Mouse (Mus musculus) MEL (cell line): ENCODE data around the gene Tnfrsf12a. TPM values are rescaled to one million over a fixed set of nuclear protein-coding genes. Genes with fewer than 3 reads are reported as not detected.

Source experiments
- DNase-seq: peaks from one replicate; pipeline ENCODE4 v3.0.0; 2011; ENCODE audit warnings: low read depth, low spot score
- H3K27ac ChIP-seq: 2 replicates; pipeline ENCODE4 v1.5.1; 2012; ENCODE audit warnings: low read depth, mild to moderate bottlenecking, control low read depth, low read length, moderate library complexity; ENCODE audit not compliant: control insufficient read depth
- H3K27me3 ChIP-seq, 2 experiments: fragments of 150-350 bp in 1 of 2; sonication (generic) in 1 of 2; 2 replicates each; pipeline ENCODE4 v1.6.1; 2012; ENCODE audit warnings: low read length in 2 of 2, mild to moderate bottlenecking in 2 of 2, improper control_type of control experiment in 1 of 2, moderate library complexity in 1 of 2; ENCODE audit not compliant: insufficient read depth in 2 of 2, control insufficient read depth in 1 of 2
- H3K36me3 ChIP-seq, 2 experiments: 2 replicates each; pipeline ENCODE4 v1.6.1; 2012 to 2014; ENCODE audit warnings: low read length in 2 of 2, improper control_type of control experiment in 1 of 2, inconsistent platforms in 1 of 2, mild to moderate bottlenecking in 1 of 2; ENCODE audit not compliant: insufficient read depth in 2 of 2, control insufficient read depth in 1 of 2
- H3K4me1 ChIP-seq, 2 experiments: fragments of 150-350 bp in 1 of 2; sonication (generic) in 1 of 2; 2 replicates each; pipeline ENCODE4 v1.6.1; 2012; ENCODE audit warnings: low read length in 2 of 2, improper control_type of control experiment in 1 of 2, mild to moderate bottlenecking in 1 of 2; ENCODE audit not compliant: insufficient read depth in 2 of 2, control insufficient read depth in 1 of 2
- H3K4me3 ChIP-seq, 2 experiments: fragments of 150-350 bp in 1 of 2; sonication (generic) in 1 of 2; 2 replicates each; pipeline ENCODE4 v1.5.1; 2012; ENCODE audit warnings: low read depth in 2 of 2, low read length in 2 of 2, mild to moderate bottlenecking in 2 of 2, moderate library complexity in 2 of 2, control low read depth in 1 of 2, improper control_type of control experiment in 1 of 2; ENCODE audit not compliant: control insufficient read depth in 1 of 2, insufficient read depth in 1 of 2
- H3K79me2 ChIP-seq: 2 replicates; pipeline ENCODE4 v1.6.1; 2012; ENCODE audit warnings: mild to moderate bottlenecking, low read length, moderate library complexity; ENCODE audit not compliant: control insufficient read depth, poor library complexity, insufficient read depth
- H3K9ac ChIP-seq: 2 replicates; pipeline ENCODE4 v1.6.1; 2012; ENCODE audit warnings: low read depth, mild to moderate bottlenecking, control low read depth, low read length, moderate library complexity; ENCODE audit not compliant: control insufficient read depth, poor library complexity, severe bottlenecking
- H3K9me3 ChIP-seq: fragments of 150-350 bp; sonication (generic); replicated peaks from 2 replicates; pipeline ENCODE4 v1.6.1; 2012; ENCODE audit warnings: mild to moderate bottlenecking, low read length, improper control_type of control experiment, moderate library complexity; ENCODE audit not compliant: insufficient read depth
- BHLHE40 ChIP-seq: IDR thresholded peaks from 2 replicates; pipeline ENCODE4 v1.6.1; 2012; ENCODE audit warnings: low read depth, mild to moderate bottlenecking, inconsistent platforms, low read length, improper control_type of control experiment, borderline replicate concordance
- CHD1 ChIP-seq: IDR thresholded peaks from 2 replicates; pipeline ENCODE4 v1.6.1; 2012; ENCODE audit warnings: low read depth, mild to moderate bottlenecking, inconsistent platforms, low read length, improper control_type of control experiment
- CHD2 ChIP-seq: IDR thresholded peaks from 2 replicates; pipeline ENCODE4 v1.6.1; 2011; ENCODE audit warnings: low read length, improper control_type of control experiment
- CTCF ChIP-seq, 3 experiments: IDR thresholded peaks in 2 of 3; conservative IDR thresholded peaks in 1 of 3; 2 replicates each; pipeline ENCODE4 v1.5.1; 2011 to 2012; ENCODE audit warnings: low read length in 3 of 3, low read depth in 2 of 3, mild to moderate bottlenecking in 2 of 3, improper control_type of control experiment in 1 of 3, inconsistent platforms in 1 of 3, mixed read lengths in 1 of 3, moderate library complexity in 1 of 3; ENCODE audit not compliant: control insufficient read depth in 1 of 3, insufficient read depth in 1 of 3, poor library complexity in 1 of 3, severe bottlenecking in 1 of 3
- E2F4 ChIP-seq: IDR thresholded peaks from 2 replicates; pipeline ENCODE4 v1.6.1; 2011; ENCODE audit warnings: low read depth, low read length, improper control_type of control experiment, borderline replicate concordance
- ELF1 ChIP-seq: IDR thresholded peaks from 2 replicates; pipeline ENCODE4 v1.6.1; 2014; ENCODE audit warnings: low read depth, mild to moderate bottlenecking, inconsistent platforms, low read length, improper control_type of control experiment, moderate library complexity
- EP300 ChIP-seq, 2 experiments: IDR thresholded peaks; 2 replicates each; pipeline ENCODE4 v1.6.1; 2011; ENCODE audit warnings: improper control_type of control experiment in 2 of 2, low read length in 2 of 2, low read depth in 1 of 2, mild to moderate bottlenecking in 1 of 2
- ETS1 ChIP-seq: IDR thresholded peaks from 2 replicates; pipeline ENCODE4 v1.6.1; 2012; ENCODE audit warnings: low read depth, mild to moderate bottlenecking, inconsistent platforms, low read length, improper control_type of control experiment, moderate library complexity
- GABPA ChIP-seq: IDR thresholded peaks from 2 replicates; pipeline ENCODE4 v1.6.1; 2012; ENCODE audit warnings: low read depth, mild to moderate bottlenecking, inconsistent platforms, low read length, improper control_type of control experiment, moderate library complexity
- GATA1 ChIP-seq: IDR thresholded peaks from 2 replicates; pipeline ENCODE4 v1.6.1; 2011; ENCODE audit warnings: low read depth, low read length, improper control_type of control experiment
- HCFC1 ChIP-seq: IDR thresholded peaks from 2 replicates; pipeline ENCODE4 v1.6.1; 2012; ENCODE audit warnings: low read depth, mild to moderate bottlenecking, inconsistent platforms, low read length, improper control_type of control experiment, moderate library complexity
- JUND ChIP-seq: IDR thresholded peaks from 2 replicates; pipeline ENCODE4 v1.6.1; 2011; ENCODE audit warnings: low read depth, mild to moderate bottlenecking, improper control_type of control experiment, low read length
- KAT2A ChIP-seq: conservative IDR thresholded peaks from 2 replicates; pipeline ENCODE4 v1.6.1; 2012; ENCODE audit warnings: low read depth, low read length, improper control_type of control experiment, inconsistent platforms
- MAFK ChIP-seq: IDR thresholded peaks from 2 replicates; pipeline ENCODE4 v1.6.1; 2011; ENCODE audit warnings: low read depth, mild to moderate bottlenecking, low read length, improper control_type of control experiment, borderline replicate concordance
- MAX ChIP-seq: IDR thresholded peaks from 2 replicates; pipeline ENCODE4 v1.6.1; 2011; ENCODE audit warnings: low read length, improper control_type of control experiment
- MAZ ChIP-seq: IDR thresholded peaks from 2 replicates; pipeline ENCODE4 v1.6.1; 2012; ENCODE audit warnings: low read depth, mild to moderate bottlenecking, inconsistent platforms, low read length, improper control_type of control experiment
- MXI1 ChIP-seq: IDR thresholded peaks from 2 replicates; pipeline ENCODE4 v1.6.1; 2011; ENCODE audit warnings: mild to moderate bottlenecking, low read depth, low read length, improper control_type of control experiment
- MYB ChIP-seq: IDR thresholded peaks from 2 replicates; pipeline ENCODE4 v1.6.1; 2011; ENCODE audit warnings: mild to moderate bottlenecking, low read depth, low read length, improper control_type of control experiment
- MYC ChIP-seq: IDR thresholded peaks from 2 replicates; pipeline ENCODE4 v1.6.1; 2011; ENCODE audit warnings: low read depth, mild to moderate bottlenecking, low read length, improper control_type of control experiment, moderate library complexity
- NELFE ChIP-seq: IDR thresholded peaks from 2 replicates; pipeline ENCODE4 v1.6.1; 2011; ENCODE audit warnings: low read depth, low read length, improper control_type of control experiment
- NRF1 ChIP-seq: IDR thresholded peaks from 2 replicates; pipeline ENCODE4 v1.6.1; 2014; ENCODE audit warnings: low read depth, mild to moderate bottlenecking, inconsistent platforms, low read length, improper control_type of control experiment, moderate library complexity; ENCODE audit not compliant: poor library complexity, insufficient read depth, severe bottlenecking
- POLR2A ChIP-seq, 2 experiments: IDR thresholded peaks; 2 replicates each; pipeline ENCODE4 v1.6.1; 2011 to 2012; ENCODE audit warnings: low read length in 2 of 2, mild to moderate bottlenecking in 2 of 2, control low read depth in 1 of 2, improper control_type of control experiment in 1 of 2, low read depth in 1 of 2, moderate library complexity in 1 of 2; ENCODE audit not compliant: control insufficient read depth in 1 of 2, insufficient read depth in 1 of 2, poor library complexity in 1 of 2
- POLR2AphosphoS2 ChIP-seq: IDR thresholded peaks from 2 replicates; pipeline ENCODE4 v1.6.1; 2011; ENCODE audit warnings: low read length, improper control_type of control experiment
- POLR2AphosphoS5 ChIP-seq: IDR thresholded peaks from 2 replicates; pipeline ENCODE4 v1.6.1; 2012; ENCODE audit warnings: low read depth, borderline replicate concordance, mild to moderate bottlenecking, inconsistent platforms, low read length, moderate library complexity, mixed read lengths
- RAD21 ChIP-seq: IDR thresholded peaks from 2 replicates; pipeline ENCODE4 v1.6.1; 2011; ENCODE audit warnings: mild to moderate bottlenecking, low read depth, low read length, improper control_type of control experiment
- RCOR1 ChIP-seq: IDR thresholded peaks from 2 replicates; pipeline ENCODE4 v1.6.1; 2012; ENCODE audit warnings: low read depth, mild to moderate bottlenecking, inconsistent platforms, low read length, improper control_type of control experiment
- SIN3A ChIP-seq: IDR thresholded peaks from 2 replicates; pipeline ENCODE4 v1.6.1; 2012; ENCODE audit warnings: low read length, improper control_type of control experiment, inconsistent platforms
- SMC3 ChIP-seq: IDR thresholded peaks from 2 replicates; pipeline ENCODE4 v1.6.1; 2011; ENCODE audit warnings: low read depth, low read length, improper control_type of control experiment
- TAL1 ChIP-seq: IDR thresholded peaks from 2 replicates; pipeline ENCODE4 v1.6.1; 2012; ENCODE audit warnings: mild to moderate bottlenecking, inconsistent platforms, low read length, moderate library complexity, mixed read lengths
- TBP ChIP-seq: IDR thresholded peaks from 2 replicates; pipeline ENCODE4 v1.8.0; 2011; ENCODE audit warnings: low read depth, low read length, improper control_type of control experiment
- TCF12 ChIP-seq: IDR thresholded peaks from 2 replicates; pipeline ENCODE4 v1.6.1; 2014; ENCODE audit warnings: low read depth, mild to moderate bottlenecking, inconsistent platforms, low read length, improper control_type of control experiment, moderate library complexity
- UBTF ChIP-seq: IDR thresholded peaks from 2 replicates; pipeline ENCODE4 v1.6.1; 2012; ENCODE audit warnings: low read depth, mild to moderate bottlenecking, inconsistent platforms, low read length, improper control_type of control experiment, moderate library complexity, borderline replicate concordance; ENCODE audit not compliant: insufficient read depth
- USF1 ChIP-seq: IDR thresholded peaks from 2 replicates; pipeline ENCODE4 v1.6.1; 2014; ENCODE audit warnings: low read depth, mild to moderate bottlenecking, inconsistent platforms, low read length, improper control_type of control experiment, moderate library complexity
- USF2 ChIP-seq, 2 experiments: IDR thresholded peaks; 2 replicates each; pipeline ENCODE4 v1.6.1; 2011 to 2012; ENCODE audit warnings: improper control_type of control experiment in 2 of 2, low read length in 2 of 2, borderline replicate concordance in 1 of 2, inconsistent platforms in 1 of 2, low read depth in 1 of 2, mild to moderate bottlenecking in 1 of 2; ENCODE audit not compliant: insufficient read depth in 1 of 2
- ZC3H11A ChIP-seq: IDR thresholded peaks from 2 replicates; pipeline ENCODE4 v1.6.1; 2012; ENCODE audit warnings: low read depth, mild to moderate bottlenecking, inconsistent platforms, low read length, improper control_type of control experiment
- ZMIZ1 ChIP-seq: IDR thresholded peaks from 2 replicates; pipeline ENCODE4 v1.6.1; 2012; ENCODE audit warnings: low read depth, mild to moderate bottlenecking, inconsistent platforms, low read length, improper control_type of control experiment, moderate library complexity
- ZNF384 ChIP-seq: IDR thresholded peaks from 2 replicates; pipeline ENCODE4 v1.6.1; 2012; ENCODE audit warnings: low read depth, mild to moderate bottlenecking, inconsistent platforms, low read length, improper control_type of control experiment
- polyA plus RNA-seq, 2 experiments: library from polyadenylated mRNA; stranded (reverse) in 1 of 2; unstranded in 1 of 2; fragments of >175 nt in 1 of 2; fragments of >200 nt in 1 of 2; gene quantifications; 2 replicates each; pipeline versions ENCODE4 v1.2.1 to v1.2.4; 2012; ENCODE audit warnings: low replicate concordance in 2 of 2, low read depth in 1 of 2; ENCODE audit not compliant: insufficient read length in 2 of 2, insufficient read depth in 1 of 2, missing spikeins in 1 of 2
- total RNA-seq: library from RNA; depleted of rRNA; stranded (reverse); fragments of 300-350 nt; gene quantifications from 2 replicates; pipeline ENCODE4 v1.2.3, GENCODE M21; 2012

Gene Tnfrsf12a
- total and polyA plus RNA-seq, 3 experiments, result 14.7 to 18.8 TPM; not detected in 1

GRCm38 (mm10) chr17:23673424-23674073 lies 3.7 kb downstream of the Tnfrsf12a start, which contains the start of the genes Hcfc1r1 and Thoc6:
Gene Hcfc1r1, plus strand, starts transcription at chr17:23673596.
Gene Thoc6, minus strand, starts transcription at chr17:23673882.
- no peaks in the 10 kb centered on the region for H3K27me3 ChIP-seq
- peaks cover 15% of the 10 kb centered on the region for H3K79me2 ChIP-seq
- H3K4me3 ChIP-seq, result peak within 1 kb of the TSS; percentile 70 to 78
- H3K9me3 ChIP-seq, result no peaks in the 10 kb centered on the region
- H3K4me1 ChIP-seq, result peaks cover 0 to 17% of the 10 kb centered on the region in 2 experiments
- H3K9ac ChIP-seq, result peak within 1 kb of the TSS; percentile 77
- H3K36me3 ChIP-seq, result peaks cover 0 to 15% of the 10 kb centered on the region in 2 experiments; a peak in 2 of 4 replicates
- peak within 1 kb of the TSS; percentile 82 for H3K27ac ChIP-seq
- peak; percentile 98 for DNase-seq
- TF ChIP-seq MAX (peak; percentile 76), GATA1 (peak; percentile 47), HCFC1 (peak; percentile 97), RAD21 (no peak), USF1 (peak; percentile 95), CHD1 (no peak), MXI1 (peak; percentile 80), TAL1 (no peak), ELF1 (peak; percentile 84), NELFE (peak; percentile 73), EP300 (IDR thresholded peaks at IDR 0.05; ENCODE audit: low read depth in 1 of 2, low read length in 2 of 2) (no peak), TCF12 (0 out of 2 replicates have a peak, but pooled peaks have one; percentile 27), SIN3A (peak; percentile 92), POLR2AphosphoS5 (peak; percentile 75; the same call in 1 of the 2 replicates), POLR2AphosphoS2 (peak; percentile 55), GABPA (no peak), UBTF (no peak), ZC3H11A (no peak), CTCF (IDR thresholded peaks at IDR 0.05 in 2 of 3, conservative IDR thresholded peaks at IDR 0.05 in 1 of 3; ENCODE audit: control insufficient read depth in 1 of 3, insufficient read depth in 1 of 3, low read depth in 2 of 3, low read length in 3 of 3, poor library complexity in 1 of 3, severe bottlenecking in 1 of 3) (no peak), USF2 (IDR thresholded peaks at IDR 0.05; ENCODE audit: borderline replicate concordance in 1 of 2, insufficient read depth in 1 of 2, low read depth in 1 of 2, low read length in 2 of 2) (no peak), MYC (peak; percentile 95), ZMIZ1 (peak; percentile 32), POLR2A (IDR thresholded peaks at IDR 0.05; ENCODE audit: control insufficient read depth in 1 of 2, insufficient read depth in 1 of 2, low read depth in 1 of 2, low read length in 2 of 2, poor library complexity in 1 of 2) (peak in 1 of 2 experiments; percentile 92; a peak in 2 of 4 replicates), MYB (no peak), NRF1 (peak; percentile 71), ETS1 (no peak), E2F4 (no peak), KAT2A (peak; percentile 90), CHD2 (peak; percentile 85), SMC3 (no peak), BHLHE40 (no peak; the same call in 1 of the 2 replicates), TBP (peak; percentile 72), ZNF384 (no peak; the same call in 1 of the 2 replicates), MAZ (no peak), JUND (no peak), MAFK (no peak), RCOR1 (no peak)
